Comparison of ENCODE assay signal across 12 mouse cellular contexts in genomic region chr17:10398871-10399270, GRCm38 (mm10).
DNase-seq lines count a peak whose midpoint lies in the region; ATAC-seq lines count a peak whose summit lies in the region.
"Had no signal": no experiment of that assay in that cellular context is flagged by ENCODE, and none has a peak within 500 bp of the region (broad histone marks: within the 10 kb centered on the region; RNA-seq: fewer than 3 reads in every experiment).

No protein-coding gene starts in this region.

- H3K9ac ChIP-seq in heart, embryonic 12.5 days, result no peak overlapping the region
- no peak overlapping the region for H3K9ac ChIP-seq in midbrain, embryonic 14.5 days (replicated peaks; ENCODE audit: low read length)
- H3K9ac ChIP-seq in hindbrain, embryonic 14.5 days, result no peak overlapping the region
- H3K9ac ChIP-seq in neural tube, embryonic 15.5 days (replicated peaks), result no peak overlapping the region
- H3K9ac ChIP-seq in intestine, embryonic 15.5 days, result no peak overlapping the region
- H3K9ac ChIP-seq: embryonic facial prominence, embryonic 15.5 days had no signal

- no peak for ATAC-seq in heart, embryonic 12.5 days (ENCODE audit: insufficient number of reproducible peaks, low FRiP score)
- no peak for ATAC-seq in midbrain, embryonic 14.5 days (ENCODE audit: low FRiP score, low TSS enrichment)
- ATAC-seq in hindbrain, embryonic 14.5 days (ENCODE audit: low FRiP score), result no peak
- peak; percentile 33; the same call in 1 of the 2 replicates for ATAC-seq in neural tube, embryonic 15.5 days (ENCODE audit: low FRiP score)
- ATAC-seq in intestine, embryonic 15.5 days, result no peak
- ATAC-seq: activated CD4-positive, CD25-positive, alpha-beta regulatory T cell, adult 4 months had no signal

- peak overlapping the region; percentile 87 for H3K27ac ChIP-seq in heart, embryonic 12.5 days (ENCODE audit: poor library complexity, severe bottlenecking)
- H3K27ac ChIP-seq in midbrain, embryonic 10.5 days (replicated peaks), result peak overlapping the region; percentile 52; the same call in 1 of the 2 replicates
- H3K27ac ChIP-seq in midbrain, embryonic 14.5 days (replicated peaks; ENCODE audit: low read depth, low read length), result no peak overlapping the region
- peak overlapping the region; percentile 74; the same call in 1 of the 2 replicates for H3K27ac ChIP-seq in hindbrain, embryonic 14.5 days
- peak overlapping the region; percentile 76 for H3K27ac ChIP-seq in neural tube, embryonic 15.5 days (replicated peaks)
- H3K27ac ChIP-seq in intestine, embryonic 15.5 days, result no peak overlapping the region
- H3K27ac ChIP-seq: embryonic facial prominence, embryonic 15.5 days; macrophage had no signal

- 76% methylated on average over 5 of the region's 5 CpGs for WGBS in heart, embryonic 12.5 days
- 80% methylated on average over 5 of the region's 5 CpGs for WGBS in midbrain, embryonic 10.5 days
- WGBS in midbrain, embryonic 14.5 days, result 47% methylated on average over 5 of the region's 5 CpGs
- 45% methylated on average over 5 of the region's 5 CpGs for WGBS in hindbrain, embryonic 14.5 days
- WGBS in neural tube, embryonic 15.5 days, result 33% methylated on average over 5 of the region's 5 CpGs
- 84% methylated on average over 5 of the region's 5 CpGs for WGBS in intestine, embryonic 15.5 days

- no peak overlapping the region for H3K4me2 ChIP-seq in heart, embryonic 12.5 days
- H3K4me2 ChIP-seq in midbrain, embryonic 14.5 days (ENCODE audit: low read length), result no peak overlapping the region
- H3K4me2 ChIP-seq in hindbrain, embryonic 14.5 days (replicated peaks), result no peak overlapping the region
- no peak overlapping the region for H3K4me2 ChIP-seq in neural tube, embryonic 15.5 days
- no peak overlapping the region for H3K4me2 ChIP-seq in intestine, embryonic 15.5 days (replicated peaks)
- H3K4me2 ChIP-seq: embryonic facial prominence, embryonic 15.5 days; liver, embryonic 11.5 days had no signal

- H3K36me3 ChIP-seq in heart, embryonic 12.5 days, result no peaks in the 10 kb centered on the region
- no peaks in the 10 kb centered on the region for H3K36me3 ChIP-seq in midbrain, embryonic 10.5 days
- no peaks in the 10 kb centered on the region for H3K36me3 ChIP-seq in midbrain, embryonic 14.5 days (ENCODE audit: control insufficient read depth, insufficient read depth, low read length)
- no peaks in the 10 kb centered on the region for H3K36me3 ChIP-seq in hindbrain, embryonic 14.5 days (replicated peaks; ENCODE audit: control insufficient read depth, insufficient read depth)
- H3K36me3 ChIP-seq in neural tube, embryonic 15.5 days, result no peaks in the 10 kb centered on the region
- H3K36me3 ChIP-seq in intestine, embryonic 15.5 days, result no peaks in the 10 kb centered on the region
- H3K36me3 ChIP-seq: embryonic facial prominence, embryonic 15.5 days had no signal

- DNase-seq in heart, postnatal 4 days, result no peak
- no peak for DNase-seq in midbrain, embryonic 10.5 days (ENCODE audit: low spot score)
- no peak for DNase-seq in midbrain, embryonic 14.5 days
- no peak for DNase-seq in hindbrain, embryonic 14.5 days (ENCODE audit: low spot score)
- DNase-seq in gastrocnemius, adult 8-10 months (ENCODE audit: low spot score in 2 of 2), result no peak

- H3K9me3 ChIP-seq in heart, embryonic 12.5 days (replicated peaks), result no peaks in the 10 kb centered on the region
- H3K9me3 ChIP-seq in midbrain, embryonic 10.5 days (replicated peaks), result no peaks in the 10 kb centered on the region
- H3K9me3 ChIP-seq in midbrain, embryonic 14.5 days (ENCODE audit: control insufficient read depth, low read length), result no peaks in the 10 kb centered on the region
- H3K9me3 ChIP-seq in hindbrain, embryonic 14.5 days (ENCODE audit: control insufficient read depth, low read length), result no peaks in the 10 kb centered on the region
- H3K9me3 ChIP-seq in neural tube, embryonic 15.5 days (replicated peaks), result no peaks in the 10 kb centered on the region
- no peaks in the 10 kb centered on the region for H3K9me3 ChIP-seq in intestine, embryonic 15.5 days
- H3K9me3 ChIP-seq: embryonic facial prominence, embryonic 15.5 days had no signal

- H3K4me1 ChIP-seq in heart, embryonic 12.5 days (replicated peaks), result peaks cover 75% of the 10 kb centered on the region
- H3K4me1 ChIP-seq in midbrain, embryonic 10.5 days, result peaks cover 62% of the 10 kb centered on the region
- peaks cover 19% of the 10 kb centered on the region; the same call in 1 of the 2 replicates for H3K4me1 ChIP-seq in midbrain, embryonic 14.5 days (ENCODE audit: control insufficient read depth, insufficient read depth, low read length)
- H3K4me1 ChIP-seq in hindbrain, embryonic 14.5 days (replicated peaks; ENCODE audit: control insufficient read depth, insufficient read depth, low read length), result peaks cover 17% of the 10 kb centered on the region
- H3K4me1 ChIP-seq in neural tube, embryonic 15.5 days, result peaks cover 42% of the 10 kb centered on the region
- 0 out of 2 replicates have a peak, but pooled peaks cover 7% of the 10 kb centered on the region for H3K4me1 ChIP-seq in intestine, embryonic 15.5 days (replicated peaks)

- no peak overlapping the region for H3K4me3 ChIP-seq in heart, embryonic 12.5 days
- H3K4me3 ChIP-seq in midbrain, embryonic 10.5 days, result no peak overlapping the region
- no peak overlapping the region for H3K4me3 ChIP-seq in midbrain, embryonic 14.5 days (replicated peaks; ENCODE audit: low read depth, low read length)
- H3K4me3 ChIP-seq in hindbrain, embryonic 14.5 days (replicated peaks; ENCODE audit: low read length), result no peak overlapping the region
- H3K4me3 ChIP-seq in neural tube, embryonic 15.5 days (replicated peaks), result no peak overlapping the region
- no peak overlapping the region for H3K4me3 ChIP-seq in intestine, embryonic 15.5 days (replicated peaks)
- H3K4me3 ChIP-seq: embryonic facial prominence, embryonic 15.5 days had no signal

- H3K27me3 ChIP-seq in heart, embryonic 12.5 days (replicated peaks), result no peaks in the 10 kb centered on the region
- H3K27me3 ChIP-seq in midbrain, embryonic 10.5 days (ENCODE audit: low read depth, poor library complexity, severe bottlenecking), result no peaks in the 10 kb centered on the region
- no peaks in the 10 kb centered on the region for H3K27me3 ChIP-seq in midbrain, embryonic 14.5 days (ENCODE audit: control insufficient read depth, insufficient read depth, low read length)
- no peaks in the 10 kb centered on the region for H3K27me3 ChIP-seq in hindbrain, embryonic 14.5 days (ENCODE audit: control insufficient read depth, insufficient read depth, low read length)
- 0 out of 2 replicates have a peak, but pooled peaks cover 3% of the 10 kb centered on the region for H3K27me3 ChIP-seq in neural tube, embryonic 15.5 days (replicated peaks)
- H3K27me3 ChIP-seq in intestine, embryonic 15.5 days (replicated peaks), result no peaks in the 10 kb centered on the region
- H3K27me3 ChIP-seq: embryonic facial prominence, embryonic 15.5 days had no signal

Comparison
In these comparisons a context has a peak if more than half of its experiments do, and no peak if none do; other contexts are left out.
1. H3K27ac ChIP-seq: peak in heart, embryonic 12.5 days (single experiment), midbrain, embryonic 10.5 days (single experiment), hindbrain, embryonic 14.5 days (single experiment) and neural tube, embryonic 15.5 days (single experiment); none in midbrain, embryonic 14.5 days (single experiment) and intestine, embryonic 15.5 days (single experiment).